Mouse (Mus musculus) liver, embryonic 14.5 days (tissue): Measurements from ENCODE around the gene Amph. TPM values are rescaled to one million over a fixed set of nuclear protein-coding genes. Genes with fewer than 3 reads are reported as not detected.

Experiments
- ATAC-seq: fragments of 200-750 bp; cut with Nextera tagmentation; 2 replicates; pipeline ENCODE4 v1.8.0; 2017; ENCODE audit warnings: moderate number of reproducible peaks, mild to moderate bottlenecking, moderate library complexity; ENCODE audit not compliant: insufficient read depth
- DNase-seq, 3 experiments: peaks; one replicate each; pipeline ENCODE4 v3.0.0-alpha.2; 2012 to 2013; ENCODE audit warnings: low read depth in 3 of 3, low spot score in 3 of 3
- H3K27ac ChIP-seq: fragments of 300-500 bp; sonication (generic); 2 replicates; pipeline ENCODE4 v1.5.1; 2014; ENCODE audit warnings: moderate library complexity, mild to moderate bottlenecking, control low read depth, inconsistent platforms
- H3K27me3 ChIP-seq: fragments of 300-500 bp; sonication (generic); 2 replicates; pipeline ENCODE4 v1.6.1; 2014; ENCODE audit warnings: mild to moderate bottlenecking, low read length, moderate library complexity; ENCODE audit not compliant: control insufficient read depth, insufficient read depth
- H3K36me3 ChIP-seq: fragments of 300-500 bp; sonication (generic); replicated peaks from 2 replicates; pipeline ENCODE4 v1.6.1; 2014; ENCODE audit warnings: low read depth; ENCODE audit not compliant: control insufficient read depth, insufficient read depth
- H3K4me1 ChIP-seq, 2 experiments: fragments of 200-500 bp in 1 of 2; fragments of 300-500 bp in 1 of 2; sonication (generic) in 1 of 2; replicated peaks; 2 replicates each; pipeline ENCODE4 v1.6.1; 2012 to 2014; ENCODE audit warnings: antibody characterized with exemption in 1 of 2, inconsistent platforms in 1 of 2, low read length in 1 of 2; ENCODE audit not compliant: control insufficient read depth in 2 of 2, insufficient read depth in 2 of 2
- H3K4me2 ChIP-seq: fragments of 300-500 bp; sonication (generic); 2 replicates; pipeline ENCODE4 v1.6.1; 2014; ENCODE audit warnings: low read depth, mild to moderate bottlenecking, control low read depth, moderate library complexity
- H3K4me3 ChIP-seq, 2 experiments: fragments of 200-500 bp in 1 of 2; fragments of 300-500 bp in 1 of 2; sonication (generic) in 1 of 2; 2 replicates each; pipeline ENCODE4 v1.5.1; 2012 to 2014; ENCODE audit warnings: low read depth in 2 of 2, low read length in 2 of 2, mild to moderate bottlenecking in 2 of 2, control low read depth in 1 of 2, inconsistent platforms in 1 of 2, moderate library complexity in 1 of 2; ENCODE audit not compliant: insufficient read depth in 1 of 2
- H3K9ac ChIP-seq: fragments of 300-500 bp; sonication (generic); replicated peaks from 2 replicates; pipeline ENCODE4 v1.6.1; 2014; ENCODE audit warnings: mild to moderate bottlenecking, control low read depth, moderate library complexity
- H3K9me3 ChIP-seq: fragments of 300-500 bp; sonication (generic); 2 replicates; pipeline ENCODE4 v1.6.1; 2016; ENCODE audit warnings: low read length, mixed read lengths; ENCODE audit not compliant: control insufficient read depth
- CTCF ChIP-seq: IDR thresholded peaks from 2 replicates; pipeline ENCODE4 v1.5.1; 2016; ENCODE audit warnings: antibody characterized with exemption, low read depth, control low read depth
- EP300 ChIP-seq: IDR thresholded peaks from 2 replicates; pipeline ENCODE4 v1.6.1; 2016; ENCODE audit warnings: antibody characterized with exemption, low read depth
- WGBS: fragments of 180-500 bp; shearing (Covaris S2); extraction: QIAGEN DNeasy Blood & Tissue Kit; methylation state at CpG from one replicate; pipeline ENCODE4 v1.1.7; 2014; ENCODE audit not compliant: insufficient replicate concordance; 5-methylcytosine and 5-hydroxymethylcytosine counted together
- polyA plus RNA-seq, 2 experiments: library from polyadenylated mRNA; depleted of rRNA in 1 of 2; stranded (reverse) in 1 of 2; unstranded in 1 of 2; fragments of >200 nt; fragmentation: Nextera tagmentation in 1 of 2; extraction: Ambion mirVana in 1 of 2; gene quantifications; 2 replicates each; pipeline versions ENCODE4 v1.2.1 to v1.2.3; 2012 to 2014

Amph gene
- polyA plus RNA-seq, 2 experiments: 0.20 TPM; not detected in 1

DNA sequence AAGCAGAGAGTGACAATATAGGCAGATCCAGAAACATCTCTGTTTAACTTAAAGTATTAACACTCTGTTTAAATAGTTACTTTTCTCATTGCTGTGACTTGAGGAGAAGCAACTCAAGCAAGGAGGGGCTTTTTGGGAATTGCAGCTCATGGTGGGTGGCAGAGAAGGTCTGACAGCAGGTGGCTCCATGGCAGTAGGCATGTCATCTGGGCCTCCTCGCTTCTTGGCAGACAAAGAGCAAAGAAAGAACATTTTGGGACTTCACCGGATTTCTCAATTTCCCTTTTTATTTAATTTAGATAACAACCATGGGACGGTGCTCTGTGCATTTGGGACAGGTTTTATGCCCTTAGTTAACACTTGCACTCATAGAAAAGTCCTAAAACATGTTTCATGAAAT lies 195.8 kb downstream of the Amph start:
- WGBS: 67% methylated on average over 3 of the region's 3 CpGs
- no peak for TF ChIP-seq EP300
- no peak for TF ChIP-seq CTCF
- Histone ChIP-seq H3K9me3 (no peaks in the 10 kb centered on the region), H3K27me3 (no peaks in the 10 kb centered on the region), H3K4me3 (no peak overlapping the region), H3K4me1 (peaks cover 7 to 19% of the 10 kb centered on the region in 2 experiments), H3K4me2 (no peak overlapping the region), H3K9ac (no peak overlapping the region), H3K27ac (no peak overlapping the region), H3K36me3 (no peaks in the 10 kb centered on the region)
- DNase-seq (no peak), ATAC-seq (no peak)

DNA sequence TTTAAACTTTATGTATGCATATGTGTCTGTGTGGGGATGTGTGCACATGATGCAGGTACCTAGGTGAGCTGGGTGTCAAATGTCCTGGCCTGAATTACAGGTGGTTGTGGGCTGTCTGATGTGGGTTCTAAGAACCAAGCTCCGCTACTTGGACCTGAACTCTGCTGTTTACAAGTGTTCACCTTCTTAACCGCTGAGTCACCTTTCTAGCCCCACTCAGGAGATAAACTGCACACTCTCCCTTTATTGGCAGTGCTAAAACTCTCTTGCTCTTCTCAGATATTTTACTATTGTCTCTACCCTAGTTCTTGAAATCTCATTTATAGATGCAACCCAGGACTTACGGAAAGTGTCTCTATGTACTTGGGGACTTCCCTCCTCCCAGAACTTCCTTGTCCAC lies 199.5 kb downstream of the Amph start:
- 66% methylated on average over 3 of the region's 3 CpGs for WGBS
- H3K4me2 ChIP-seq: no peak overlapping the region
- TF ChIP-seq CTCF: no peak
- TF ChIP-seq EP300: 0 out of 2 replicates have a peak, but pooled peaks have one; percentile 7
- H3K4me1 ChIP-seq: peaks cover 17 to 32% of the 10 kb centered on the region in 2 experiments
- no peaks in the 10 kb centered on the region for H3K36me3 ChIP-seq
- H3K4me3 ChIP-seq: no peak overlapping the region
- H3K9me3 ChIP-seq: no peaks in the 10 kb centered on the region
- no peaks in the 10 kb centered on the region for H3K27me3 ChIP-seq
- ATAC-seq (peak; percentile 63), DNase-seq (no peak)
- no peak overlapping the region; the same call in 1 of the 2 replicates for H3K9ac ChIP-seq
- peak overlapping the region; percentile 60 for H3K27ac ChIP-seq

DNA sequence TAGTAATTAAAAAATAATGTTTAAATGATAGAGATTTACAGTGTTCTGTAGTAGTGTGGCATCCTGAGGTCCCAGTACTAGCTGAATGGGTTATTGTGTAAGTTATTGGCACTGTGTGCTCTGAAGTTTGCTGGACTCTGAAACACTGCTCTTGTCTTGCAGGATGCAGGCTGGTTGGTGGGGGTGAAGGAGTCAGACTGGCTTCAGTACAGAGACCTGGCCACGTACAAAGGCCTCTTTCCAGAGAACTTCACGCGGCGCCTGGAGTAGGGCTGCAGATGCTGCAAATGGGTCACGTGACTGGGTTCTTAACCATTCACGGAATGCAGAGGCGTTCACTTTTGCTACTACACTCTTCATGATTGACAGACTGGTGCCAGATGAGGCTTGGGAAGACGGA lies 201.6 kb downstream of the Amph start:
- H3K4me2 ChIP-seq: no peak overlapping the region
- no peak overlapping the region for H3K4me3 ChIP-seq
- TF ChIP-seq EP300 (no peak), CTCF (no peak)
- H3K27me3 ChIP-seq: no peaks in the 10 kb centered on the region
- WGBS: 78% methylated on average over 8 of the region's 8 CpGs
- H3K4me1 ChIP-seq: peaks cover 17 to 32% of the 10 kb centered on the region in 2 experiments
- ATAC-seq (no peak), DNase-seq (no peak)
- H3K27ac ChIP-seq: no peak overlapping the region
- H3K36me3 ChIP-seq: no peaks in the 10 kb centered on the region
- H3K9ac ChIP-seq: no peak overlapping the region
- no peaks in the 10 kb centered on the region for H3K9me3 ChIP-seq

DNA sequence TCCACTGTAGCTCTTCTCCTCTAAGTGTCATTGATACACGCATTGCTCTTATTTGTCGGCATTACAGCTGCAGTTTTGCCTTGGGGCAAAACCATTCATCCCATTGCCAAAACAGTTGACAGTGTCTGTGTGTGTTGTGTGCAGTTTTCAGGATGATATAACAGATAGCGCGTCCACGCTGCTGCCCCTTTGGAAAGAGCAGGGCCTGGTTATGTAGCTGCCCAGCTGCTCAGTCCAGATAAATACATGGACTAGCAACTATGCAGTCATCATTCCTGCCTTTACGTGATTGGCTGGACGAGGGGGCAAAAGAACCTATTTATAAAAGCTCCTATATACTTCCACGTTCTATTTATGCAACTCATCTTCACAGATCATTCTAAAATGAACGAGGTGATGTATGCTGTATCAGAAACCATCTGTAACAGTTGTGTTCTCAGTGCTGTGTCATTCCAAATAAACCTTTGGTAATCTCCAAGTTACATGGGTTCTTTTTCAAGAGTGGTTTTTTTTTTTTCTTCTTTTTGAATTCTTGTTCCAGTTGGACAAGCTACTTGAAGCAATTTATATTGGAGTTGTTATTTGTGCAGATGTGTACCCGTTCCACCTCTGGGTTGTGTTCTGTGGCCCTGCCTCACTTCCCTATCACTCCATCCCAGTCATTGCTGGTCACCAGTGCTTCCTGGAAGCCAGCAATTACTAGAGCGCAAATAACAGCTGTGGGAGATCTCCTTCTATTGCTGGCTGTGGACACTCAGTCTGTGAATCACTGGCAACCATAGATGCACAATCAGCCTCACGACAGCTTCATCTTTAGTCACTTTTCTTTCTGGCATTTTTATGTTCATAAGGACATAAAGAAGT lies 202.7 kb downstream of the Amph start:
- Histone ChIP-seq H3K4me2 (peak overlapping the region; percentile 29), H3K9me3 (no peaks in the 10 kb centered on the region), H3K27ac (peak overlapping the region; percentile 47), H3K4me3 (no peak overlapping the region), H3K27me3 (no peaks in the 10 kb centered on the region), H3K9ac (no peak overlapping the region; the same call in 1 of the 2 replicates), H3K4me1 (peaks cover 17 to 32% of the 10 kb centered on the region in 2 experiments), H3K36me3 (no peaks in the 10 kb centered on the region)
- DNase-seq (no peak), ATAC-seq (peak; percentile 84)
- 42% methylated on average over 12 of the region's 12 CpGs for WGBS
- no peak for TF ChIP-seq CTCF
- TF ChIP-seq EP300: peak; percentile 63

DNA sequence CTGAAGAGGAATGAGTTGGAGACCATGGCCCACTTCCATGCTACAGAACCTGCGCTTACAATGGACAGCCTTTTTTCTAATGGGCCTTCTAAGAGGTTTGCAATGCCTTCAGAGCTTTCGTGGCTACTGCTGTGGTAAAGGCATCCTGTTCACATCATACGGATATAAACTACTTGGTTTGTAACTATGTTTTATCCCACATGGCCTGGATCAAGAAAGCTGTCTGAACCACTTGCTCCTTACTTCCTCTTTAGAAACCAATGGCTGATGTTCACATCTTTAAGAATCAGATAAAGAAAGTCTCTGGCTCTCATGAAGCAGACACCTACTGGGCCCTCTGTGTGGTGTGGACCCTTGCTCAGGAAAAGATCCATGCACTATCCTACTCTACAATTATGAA lies 204.1 kb downstream of the Amph start:
- ATAC-seq (no peak), DNase-seq (no peak)
- TF ChIP-seq EP300 (no peak), CTCF (no peak)
- H3K27ac ChIP-seq: no peak overlapping the region
- no peaks in the 10 kb centered on the region for H3K27me3 ChIP-seq
- H3K9me3 ChIP-seq: no peaks in the 10 kb centered on the region
- no peak overlapping the region for H3K4me3 ChIP-seq
- WGBS: 66% methylated on average over 3 of the region's 3 CpGs
- no peak overlapping the region for H3K9ac ChIP-seq
- no peak overlapping the region for H3K4me2 ChIP-seq
- H3K36me3 ChIP-seq: no peaks in the 10 kb centered on the region
- peaks cover 17 to 29% of the 10 kb centered on the region in 2 experiments for H3K4me1 ChIP-seq
